Mouse (Mus musculus) MEL (cell line): ENCODE measurements around the gene Tas2r120. TPM values are rescaled to one million over a fixed set of nuclear protein-coding genes. Genes with fewer than 3 reads are reported as not detected.

ENCODE experiments used
- DNase-seq: peaks from one replicate; pipeline ENCODE4 v3.0.0; 2011; ENCODE audit warnings: low read depth, low spot score
- H3K27ac ChIP-seq: 2 replicates; pipeline ENCODE4 v1.5.1; 2012; ENCODE audit warnings: low read depth, mild to moderate bottlenecking, control low read depth, low read length, moderate library complexity; ENCODE audit not compliant: control insufficient read depth
- H3K27me3 ChIP-seq, 2 experiments: fragments of 150-350 bp in 1 of 2; sonication (generic) in 1 of 2; 2 replicates each; pipeline ENCODE4 v1.6.1; 2012; ENCODE audit warnings: low read length in 2 of 2, mild to moderate bottlenecking in 2 of 2, improper control_type of control experiment in 1 of 2, moderate library complexity in 1 of 2; ENCODE audit not compliant: insufficient read depth in 2 of 2, control insufficient read depth in 1 of 2
- H3K36me3 ChIP-seq, 2 experiments: 2 replicates each; pipeline ENCODE4 v1.6.1; 2012 to 2014; ENCODE audit warnings: low read length in 2 of 2, improper control_type of control experiment in 1 of 2, inconsistent platforms in 1 of 2, mild to moderate bottlenecking in 1 of 2; ENCODE audit not compliant: insufficient read depth in 2 of 2, control insufficient read depth in 1 of 2
- H3K4me1 ChIP-seq, 2 experiments: fragments of 150-350 bp in 1 of 2; sonication (generic) in 1 of 2; 2 replicates each; pipeline ENCODE4 v1.6.1; 2012; ENCODE audit warnings: low read length in 2 of 2, improper control_type of control experiment in 1 of 2, mild to moderate bottlenecking in 1 of 2; ENCODE audit not compliant: insufficient read depth in 2 of 2, control insufficient read depth in 1 of 2
- H3K4me3 ChIP-seq, 2 experiments: fragments of 150-350 bp in 1 of 2; sonication (generic) in 1 of 2; 2 replicates each; pipeline ENCODE4 v1.5.1; 2012; ENCODE audit warnings: low read depth in 2 of 2, low read length in 2 of 2, mild to moderate bottlenecking in 2 of 2, moderate library complexity in 2 of 2, control low read depth in 1 of 2, improper control_type of control experiment in 1 of 2; ENCODE audit not compliant: control insufficient read depth in 1 of 2, insufficient read depth in 1 of 2
- H3K79me2 ChIP-seq: 2 replicates; pipeline ENCODE4 v1.6.1; 2012; ENCODE audit warnings: mild to moderate bottlenecking, low read length, moderate library complexity; ENCODE audit not compliant: control insufficient read depth, poor library complexity, insufficient read depth
- H3K9ac ChIP-seq: 2 replicates; pipeline ENCODE4 v1.6.1; 2012; ENCODE audit warnings: low read depth, mild to moderate bottlenecking, control low read depth, low read length, moderate library complexity; ENCODE audit not compliant: control insufficient read depth, poor library complexity, severe bottlenecking
- H3K9me3 ChIP-seq: fragments of 150-350 bp; sonication (generic); replicated peaks from 2 replicates; pipeline ENCODE4 v1.6.1; 2012; ENCODE audit warnings: mild to moderate bottlenecking, low read length, improper control_type of control experiment, moderate library complexity; ENCODE audit not compliant: insufficient read depth
- GATA1 ChIP-seq: IDR thresholded peaks from 2 replicates; pipeline ENCODE4 v1.6.1; 2011; ENCODE audit warnings: low read depth, low read length, improper control_type of control experiment
- MAX ChIP-seq: IDR thresholded peaks from 2 replicates; pipeline ENCODE4 v1.6.1; 2011; ENCODE audit warnings: low read length, improper control_type of control experiment
- ZMIZ1 ChIP-seq: IDR thresholded peaks from 2 replicates; pipeline ENCODE4 v1.6.1; 2012; ENCODE audit warnings: low read depth, mild to moderate bottlenecking, inconsistent platforms, low read length, improper control_type of control experiment, moderate library complexity
- polyA plus RNA-seq, 2 experiments: library from polyadenylated mRNA; stranded (reverse) in 1 of 2; unstranded in 1 of 2; fragments of >175 nt in 1 of 2; fragments of >200 nt in 1 of 2; gene quantifications; 2 replicates each; pipeline versions ENCODE4 v1.2.1 to v1.2.4; 2012; ENCODE audit warnings: low replicate concordance in 2 of 2, low read depth in 1 of 2; ENCODE audit not compliant: insufficient read length in 2 of 2, insufficient read depth in 1 of 2, missing spikeins in 1 of 2
- total RNA-seq: library from RNA; depleted of rRNA; stranded (reverse); fragments of 300-350 nt; gene quantifications from 2 replicates; pipeline ENCODE4 v1.2.3, GENCODE M21; 2012; rRNA removed

The Tas2r120 gene
- total and polyA plus RNA-seq, 3 experiments: not detected

GRCm38 (mm10) chr6:132700907-132701306 is 44.2 kb downstream of the Tas2r120 start, which contains the start of gene Tas2r121:
Tas2r121 (minus strand) TSS chr6:132701007.
- Histone ChIP-seq H3K4me1 (no peaks in the 10 kb centered on the region), H3K27me3 (no peaks in the 10 kb centered on the region), H3K4me3 (no peak within 1 kb of the TSS), H3K27ac (no peak within 1 kb of the TSS), H3K9me3 (no peaks in the 10 kb centered on the region), H3K36me3 (no peaks in the 10 kb centered on the region), H3K9ac (no peak within 1 kb of the TSS), H3K79me2 (no peaks in the 10 kb centered on the region)
- no peak for DNase-seq
- TF ChIP-seq MAX: no peak
- TF ChIP-seq ZMIZ1: no peak
- TF ChIP-seq GATA1: no peak

Other genes with a start within 250 kb of the Tas2r120 start
- gene Prh1, start 87.1 kb upstream of the Tas2r120 start, total RNA-seq: not detected in 2 replicates
- gene Prh1, start 87.1 kb upstream of the Tas2r120 start, polyA plus RNA-seq: not detected
- gene Prp2, start 61.0 kb upstream of the Tas2r120 start, total RNA-seq: not detected in 2 replicates
- not detected for gene Prp2, start 61.0 kb upstream of the Tas2r120 start, polyA plus RNA-seq
- gene A630073D07Rik, start 5.4 kb upstream of the Tas2r120 start, total RNA-seq: not detected in 2 replicates
- not detected for gene A630073D07Rik, start 5.4 kb upstream of the Tas2r120 start, polyA plus RNA-seq
- gene Tas2r121, start 44.1 kb downstream of the Tas2r120 start, total RNA-seq: not detected in 2 replicates
- gene Tas2r121, start 44.1 kb downstream of the Tas2r120 start, polyA plus RNA-seq: not detected
- gene Tas2r122, start 55.0 kb downstream of the Tas2r120 start, total RNA-seq: not detected in 2 replicates
- gene Tas2r122, start 55.0 kb downstream of the Tas2r120 start, polyA plus RNA-seq: not detected
- gene Tas2r115, start 81.1 kb downstream of the Tas2r120 start, total RNA-seq: not detected in 2 replicates
- not detected for gene Tas2r115, start 81.1 kb downstream of the Tas2r120 start, polyA plus RNA-seq
- not detected in 2 replicates for gene Tas2r124, start 97.8 kb downstream of the Tas2r120 start, total RNA-seq
- not detected for gene Tas2r124, start 97.8 kb downstream of the Tas2r120 start, polyA plus RNA-seq
- not detected in 2 replicates for gene Tas2r102, start 105.2 kb downstream of the Tas2r120 start, total RNA-seq
- not detected for gene Tas2r102, start 105.2 kb downstream of the Tas2r120 start, polyA plus RNA-seq
- gene Tas2r136, start 121.2 kb downstream of the Tas2r120 start, total RNA-seq: not detected in 2 replicates
- not detected for gene Tas2r136, start 121.2 kb downstream of the Tas2r120 start, polyA plus RNA-seq
- not detected in 2 replicates for gene Tas2r117, start 145.9 kb downstream of the Tas2r120 start, total RNA-seq
- gene Tas2r117, start 145.9 kb downstream of the Tas2r120 start, polyA plus RNA-seq: not detected
- not detected in 2 replicates for gene Tas2r123, start 190.2 kb downstream of the Tas2r120 start, total RNA-seq
- gene Tas2r123, start 190.2 kb downstream of the Tas2r120 start, polyA plus RNA-seq: not detected
- gene Tas2r116, start 198.5 kb downstream of the Tas2r120 start, total RNA-seq: not detected in 2 replicates
- gene Tas2r116, start 198.5 kb downstream of the Tas2r120 start, polyA plus RNA-seq: not detected
- gene Tas2r110, start 211.1 kb downstream of the Tas2r120 start, total RNA-seq: not detected in 2 replicates
- gene Tas2r110, start 211.1 kb downstream of the Tas2r120 start, polyA plus RNA-seq: not detected
- gene Tas2r113, start 236.1 kb downstream of the Tas2r120 start, total RNA-seq: not detected in 2 replicates
- gene Tas2r113, start 236.1 kb downstream of the Tas2r120 start, polyA plus RNA-seq: not detected